Mouse (Mus musculus): Measurements from ENCODE around the gene Tnip1. TPM values are rescaled to one million over a fixed set of nuclear protein-coding genes. Genes with fewer than 3 reads are reported as not detected.
A peak's percentile ranks its signal among the peaks of the same experiment; 100 is the strongest.

Gene Tnip1
- polyA plus RNA-seq, 1 experiment = 20.6 TPM

DNA sequence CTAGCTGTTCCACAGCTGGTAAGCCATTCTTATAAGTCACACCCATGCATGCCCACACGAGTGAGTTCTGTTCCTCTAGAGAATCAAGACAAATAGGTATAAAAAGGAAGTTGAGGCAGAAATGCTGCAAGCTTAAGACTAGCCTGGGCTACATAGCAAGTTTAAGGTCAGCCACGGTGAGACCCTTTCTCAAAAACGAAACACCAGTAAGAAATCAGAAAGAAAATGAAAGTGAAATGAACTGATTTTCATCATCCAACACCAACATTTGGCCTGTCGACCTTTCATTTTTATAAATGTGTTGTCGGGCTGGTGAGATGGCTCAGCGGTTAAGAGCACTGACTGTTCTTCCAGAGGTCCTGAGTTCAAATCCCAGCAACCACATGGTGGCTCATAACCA lies 83.8 kb downstream of the Tnip1 start:
- peaks cover 23% of the 10 kb centered on the region for H3K4me1 ChIP-seq (ENCODE audit: control insufficient read depth, insufficient read depth, low read length)
- H3K27me3 ChIP-seq (replicated peaks; ENCODE audit: control insufficient read depth, insufficient read depth, low read length) = no peaks in the 10 kb centered on the region
- 75% methylated on average over 6 of the region's 6 CpGs for WGBS
- H3K36me3 ChIP-seq (ENCODE audit: control insufficient read depth, insufficient read depth, low read length) = no peaks in the 10 kb centered on the region
- H3K27ac ChIP-seq (ENCODE audit: insufficient read depth, low read depth, low read length) = no peak overlapping the region
- H3K4me3 ChIP-seq (ENCODE audit: insufficient read depth, low read depth, low read length) = no peak overlapping the region
- TF ChIP-seq POLR2A (IDR thresholded peaks at IDR 0.05; ENCODE audit: low read depth, low read length) (no peak), CTCF (conservative IDR thresholded peaks at IDR 0.05; ENCODE audit: insufficient read depth, insufficient read length, low read depth, low read length) (no peak)
- DNase-seq = no peak

DNA sequence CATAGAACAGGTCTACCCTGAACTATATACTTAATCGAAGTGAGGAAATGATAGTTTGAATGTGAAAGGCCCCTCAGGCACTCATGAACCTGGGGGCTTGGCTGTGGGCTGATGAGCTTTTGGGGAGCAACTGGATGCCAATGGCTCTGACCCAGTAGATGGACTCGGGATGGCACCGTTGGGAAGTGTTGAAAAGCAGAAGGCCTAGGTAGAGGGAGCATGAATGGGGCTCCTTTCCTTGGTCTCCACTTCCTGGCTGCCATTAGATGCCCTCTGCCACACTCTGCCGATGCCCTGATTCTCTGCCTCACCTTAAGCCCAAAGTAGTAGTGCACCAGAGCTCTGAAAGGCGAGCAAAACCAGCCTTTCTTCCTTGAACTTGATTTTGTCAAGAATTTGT lies 86.7 kb downstream of the Tnip1 start:
- WGBS = 92% methylated on average over 5 of the region's 5 CpGs
- H3K4me1 ChIP-seq (ENCODE audit: control insufficient read depth, insufficient read depth, low read length) = peaks cover 10% of the 10 kb centered on the region; the same call in 1 of the 2 replicates
- H3K27ac ChIP-seq (ENCODE audit: insufficient read depth, low read depth, low read length) = no peak overlapping the region
- no peak for DNase-seq
- H3K4me3 ChIP-seq (ENCODE audit: insufficient read depth, low read depth, low read length) = no peak overlapping the region
- H3K27me3 ChIP-seq (replicated peaks; ENCODE audit: control insufficient read depth, insufficient read depth, low read length) = no peaks in the 10 kb centered on the region
- TF ChIP-seq POLR2A (IDR thresholded peaks at IDR 0.05; ENCODE audit: low read depth, low read length) (no peak), CTCF (conservative IDR thresholded peaks at IDR 0.05; ENCODE audit: insufficient read depth, insufficient read length, low read depth, low read length) (no peak)
- peaks cover 3% of the 10 kb centered on the region; the same call in 1 of the 2 replicates for H3K36me3 ChIP-seq (ENCODE audit: control insufficient read depth, insufficient read depth, low read length)

DNA sequence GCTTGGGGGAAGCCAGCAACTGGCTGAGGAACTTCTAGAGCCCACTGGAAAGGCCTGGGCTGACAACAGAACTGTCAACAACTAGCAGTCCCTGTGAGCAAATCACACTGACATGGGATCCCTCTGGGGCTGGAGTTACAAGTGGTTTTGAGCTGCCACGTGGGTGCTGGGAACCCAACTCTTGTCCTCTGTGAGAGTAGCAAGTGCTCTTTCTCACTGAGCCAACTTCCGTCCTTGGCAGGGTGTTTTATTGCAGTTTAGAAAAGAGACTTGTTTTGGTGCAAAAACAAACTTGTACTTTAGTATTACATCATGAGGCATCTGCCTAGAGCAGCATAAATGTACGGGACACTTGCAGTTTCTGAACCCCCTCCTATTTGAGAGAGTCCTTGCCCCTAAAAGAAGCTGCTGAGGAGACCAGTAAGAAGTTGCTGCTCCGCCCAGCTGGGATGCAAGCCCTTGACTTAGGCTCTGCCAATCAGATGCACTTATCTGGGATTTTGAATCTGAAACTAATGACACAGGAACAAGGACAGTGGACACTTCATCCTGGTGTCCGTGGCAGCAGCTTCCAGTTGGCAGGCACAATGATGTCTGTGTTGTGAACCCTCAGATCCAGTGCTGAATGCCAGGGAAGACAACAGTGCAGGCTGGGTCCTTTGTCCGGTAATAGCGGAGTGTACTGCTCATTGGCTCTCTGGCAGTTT lies 90.7 kb downstream of the Tnip1 start:
- WGBS = 58% methylated on average over 7 of the region's 7 CpGs
- Histone ChIP-seq H3K4me1 (ENCODE audit: control insufficient read depth, insufficient read depth, low read length) (peaks cover 4% of the 10 kb centered on the region; the same call in 1 of the 2 replicates), H3K27ac (ENCODE audit: insufficient read depth, low read depth, low read length) (no peak overlapping the region), H3K36me3 (ENCODE audit: control insufficient read depth, insufficient read depth, low read length) (peaks cover 5% of the 10 kb centered on the region; the same call in 1 of the 2 replicates), H3K4me3 (ENCODE audit: insufficient read depth, low read depth, low read length) (no peak overlapping the region), H3K27me3 (replicated peaks; ENCODE audit: control insufficient read depth, insufficient read depth, low read length) (no peaks in the 10 kb centered on the region)
- TF ChIP-seq CTCF (conservative IDR thresholded peaks at IDR 0.05; ENCODE audit: insufficient read depth, insufficient read length, low read depth, low read length) (no peak), POLR2A (IDR thresholded peaks at IDR 0.05; ENCODE audit: low read depth, low read length) (no peak)
- no peak for DNase-seq

DNA sequence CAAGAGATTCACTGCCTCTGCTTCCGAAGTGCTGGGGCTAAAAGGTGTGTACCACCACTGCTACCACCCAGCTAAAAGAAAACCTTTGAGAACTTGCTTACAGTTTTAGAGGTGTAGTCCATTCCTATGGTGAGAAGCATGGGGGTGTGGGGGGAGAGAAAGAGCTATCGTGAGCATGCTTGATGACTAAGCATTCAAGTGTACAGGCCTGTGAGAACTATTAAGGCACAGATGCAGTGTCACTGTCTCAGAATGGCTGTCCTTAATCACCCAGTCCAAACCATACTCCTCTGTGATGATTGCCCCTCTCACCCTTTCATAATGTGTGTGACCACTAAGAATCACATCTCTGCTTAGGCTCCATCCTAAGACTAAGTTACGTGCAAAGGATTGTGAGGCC lies 93.4 kb downstream of the Tnip1 start:
- Histone ChIP-seq H3K27me3 (replicated peaks; ENCODE audit: control insufficient read depth, insufficient read depth, low read length) (no peaks in the 10 kb centered on the region), H3K27ac (ENCODE audit: insufficient read depth, low read depth, low read length) (no peak overlapping the region), H3K4me1 (ENCODE audit: control insufficient read depth, insufficient read depth, low read length) (peaks cover 4% of the 10 kb centered on the region; the same call in 1 of the 2 replicates), H3K4me3 (ENCODE audit: insufficient read depth, low read depth, low read length) (no peak overlapping the region), H3K36me3 (ENCODE audit: control insufficient read depth, insufficient read depth, low read length) (peaks cover 5% of the 10 kb centered on the region; the same call in 1 of the 2 replicates)
- TF ChIP-seq CTCF (conservative IDR thresholded peaks at IDR 0.05; ENCODE audit: insufficient read depth, insufficient read length, low read depth, low read length) (no peak), POLR2A (IDR thresholded peaks at IDR 0.05; ENCODE audit: low read depth, low read length) (no peak)
- WGBS = 76% methylated on average over 3 of the region's 3 CpGs
- no peak for DNase-seq

DNA sequence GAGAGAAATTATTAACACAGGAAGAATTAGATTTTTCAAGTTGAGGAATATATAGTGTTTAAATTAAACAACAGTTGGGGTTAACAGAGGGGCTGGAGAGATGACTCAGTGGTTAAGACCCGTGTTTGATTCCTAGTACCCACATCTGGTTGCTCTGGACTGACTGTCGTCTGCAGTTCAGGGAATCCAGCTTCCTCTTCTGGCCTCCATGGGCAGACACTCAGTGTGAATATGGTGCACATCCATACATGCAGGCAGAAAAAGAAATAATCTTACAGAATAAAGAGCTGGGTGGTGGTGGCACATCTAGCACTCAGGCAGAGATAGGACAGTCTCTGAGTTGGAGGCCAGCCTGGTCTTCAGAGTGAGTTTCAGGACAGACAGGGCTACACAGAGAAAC lies 94.3 kb downstream of the Tnip1 start:
- 65% methylated on average over 2 of the region's 2 CpGs for WGBS
- no peak for DNase-seq
- H3K4me3 ChIP-seq (ENCODE audit: insufficient read depth, low read depth, low read length) = no peak overlapping the region
- peaks cover 5% of the 10 kb centered on the region; the same call in 1 of the 2 replicates for H3K36me3 ChIP-seq (ENCODE audit: control insufficient read depth, insufficient read depth, low read length)
- H3K27me3 ChIP-seq (replicated peaks; ENCODE audit: control insufficient read depth, insufficient read depth, low read length) = no peaks in the 10 kb centered on the region
- H3K27ac ChIP-seq (ENCODE audit: insufficient read depth, low read depth, low read length) = no peak overlapping the region
- TF ChIP-seq CTCF (conservative IDR thresholded peaks at IDR 0.05; ENCODE audit: insufficient read depth, insufficient read length, low read depth, low read length) (no peak), POLR2A (IDR thresholded peaks at IDR 0.05; ENCODE audit: low read depth, low read length) (no peak)
- H3K4me1 ChIP-seq (ENCODE audit: control insufficient read depth, insufficient read depth, low read length) = peaks cover 4% of the 10 kb centered on the region; the same call in 1 of the 2 replicates

DNA sequence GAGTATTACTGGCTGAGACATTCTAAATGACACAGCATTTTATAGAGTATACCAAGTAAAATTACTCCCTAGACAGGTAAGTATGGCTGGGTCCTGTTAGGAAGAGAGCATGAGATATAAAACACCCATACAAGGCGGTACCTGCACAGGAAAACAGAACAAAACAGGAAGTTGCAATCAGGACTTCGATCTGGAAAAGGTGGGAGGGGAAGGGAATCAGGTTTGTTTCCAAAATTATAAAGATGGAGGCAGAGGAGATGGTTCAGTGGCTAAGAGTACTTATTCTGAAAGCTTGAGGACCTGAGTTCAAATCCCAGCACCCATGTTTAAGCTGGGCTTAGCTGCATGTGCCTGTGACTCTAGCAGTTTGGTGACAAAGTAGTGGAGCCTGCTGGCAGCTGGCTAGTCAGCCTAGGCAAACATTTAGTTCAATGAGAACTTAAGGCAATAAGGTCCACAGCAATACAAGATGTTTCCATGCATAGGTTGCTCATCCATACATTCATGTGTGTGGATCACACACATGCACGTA lies 94.7 kb downstream of the Tnip1 start:
- 63% methylated on average over 3 of the region's 3 CpGs for WGBS
- DNase-seq = no peak
- H3K27ac ChIP-seq (ENCODE audit: insufficient read depth, low read depth, low read length) = no peak overlapping the region
- peaks cover 5% of the 10 kb centered on the region; the same call in 1 of the 2 replicates for H3K36me3 ChIP-seq (ENCODE audit: control insufficient read depth, insufficient read depth, low read length)
- peaks cover 4% of the 10 kb centered on the region; the same call in 1 of the 2 replicates for H3K4me1 ChIP-seq (ENCODE audit: control insufficient read depth, insufficient read depth, low read length)
- no peaks in the 10 kb centered on the region for H3K27me3 ChIP-seq (replicated peaks; ENCODE audit: control insufficient read depth, insufficient read depth, low read length)
- no peak for TF ChIP-seq CTCF (conservative IDR thresholded peaks at IDR 0.05; ENCODE audit: insufficient read depth, insufficient read length, low read depth, low read length)
- no peak for TF ChIP-seq POLR2A (IDR thresholded peaks at IDR 0.05; ENCODE audit: low read depth, low read length)
- H3K4me3 ChIP-seq (ENCODE audit: insufficient read depth, low read depth, low read length) = no peak overlapping the region

DNA sequence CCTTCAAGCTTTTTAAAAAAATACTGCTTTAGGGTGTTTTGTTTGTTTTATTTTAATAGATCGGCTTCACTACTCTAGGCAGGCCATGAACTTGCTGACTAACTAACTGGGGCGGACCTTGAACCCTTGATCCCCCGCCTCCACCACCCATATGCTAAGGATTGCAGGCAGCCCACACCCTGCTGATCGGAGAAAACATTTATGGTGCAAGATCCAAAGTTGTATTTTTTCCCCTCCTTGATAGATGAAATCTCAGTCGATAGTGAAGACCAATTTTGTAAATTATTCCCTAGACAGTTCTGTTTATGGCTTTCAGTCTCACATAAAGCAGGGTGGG lies 95.7 kb downstream of the Tnip1 start:
- peak overlapping the region; percentile 90 for H3K27ac ChIP-seq (ENCODE audit: insufficient read depth, low read depth, low read length)
- peaks cover 4% of the 10 kb centered on the region; the same call in 1 of the 2 replicates for H3K4me1 ChIP-seq (ENCODE audit: control insufficient read depth, insufficient read depth, low read length)
- no peaks in the 10 kb centered on the region for H3K27me3 ChIP-seq (replicated peaks; ENCODE audit: control insufficient read depth, insufficient read depth, low read length)
- H3K36me3 ChIP-seq (ENCODE audit: control insufficient read depth, insufficient read depth, low read length) = peaks cover 5% of the 10 kb centered on the region; the same call in 1 of the 2 replicates
- peak overlapping the region; percentile 89 for H3K4me3 ChIP-seq (ENCODE audit: insufficient read depth, low read depth, low read length)
- 4% methylated on average over 5 of the region's 5 CpGs for WGBS
- TF ChIP-seq CTCF (conservative IDR thresholded peaks at IDR 0.05; ENCODE audit: insufficient read depth, insufficient read length, low read depth, low read length) = no peak
- no peak for TF ChIP-seq POLR2A (IDR thresholded peaks at IDR 0.05; ENCODE audit: low read depth, low read length)
- peak; percentile 85 for DNase-seq
